Comparison of ENCODE assay signal across 8 mouse cellular contexts in genomic region chr7:101323141-101323594, GRCm38 (mm10). TPM values are rescaled to one million over a fixed set of nuclear protein-coding genes. Genes with fewer than 3 reads are reported as not detected.
DNase-seq lines count a peak whose midpoint lies in the region; ATAC-seq and TF ChIP-seq lines count a peak whose summit lies in the region.

No protein-coding gene starts in this region.

- no peaks in the 10 kb centered on the region for H3K79me2 ChIP-seq in heart, adult 2 months (replicated peaks; ENCODE audit: control insufficient read depth, insufficient read depth, low read length)
- H3K79me2 ChIP-seq in liver, adult 2 months (ENCODE audit: control insufficient read depth, insufficient read depth, low read length): peaks cover 23% of the 10 kb centered on the region; the same call in 1 of the 2 replicates

- 57% methylated on average over 4 of the region's 4 CpGs for WGBS in heart, embryonic 13.5 days
- WGBS in heart, adult 2 months: 81% methylated on average over 4 of the region's 4 CpGs
- WGBS in liver, adult 2 months: 22% methylated on average over 4 of the region's 4 CpGs

- no peak overlapping the region for H3K27ac ChIP-seq in heart, embryonic 13.5 days (replicated peaks)
- H3K27ac ChIP-seq in heart, adult 2 months: no peak overlapping the region
- H3K27ac ChIP-seq in liver, adult 2 months (replicated peaks; ENCODE audit: insufficient read depth, low read depth, low read length): peak overlapping the region; percentile 100

- TF ChIP-seq EP300 in heart, adult 2 months (IDR thresholded peaks at IDR 0.05; ENCODE audit: insufficient read depth, low read depth, low read length): no peak

- peak overlapping the region; percentile 88 for H3K9ac ChIP-seq in heart, embryonic 13.5 days
- H3K9ac ChIP-seq in heart, adult 2 months (ENCODE audit: low read depth, low read length): no peak overlapping the region
- H3K9ac ChIP-seq in liver, adult 2 months (ENCODE audit: low read depth, low read length): peak overlapping the region; percentile 96

- TF ChIP-seq CTCF in heart, adult 2 months (IDR thresholded peaks at IDR 0.05): no peak
- peak; percentile 49 for TF ChIP-seq CTCF in liver, adult 2 months (IDR thresholded peaks at IDR 0.05; ENCODE audit: low read depth, low read length)

- H3K4me1 ChIP-seq in heart, embryonic 13.5 days: peaks cover 58% of the 10 kb centered on the region
- H3K4me1 ChIP-seq in heart, adult 2 months (ENCODE audit: control insufficient read depth, insufficient read depth, low read length): no peaks in the 10 kb centered on the region
- peaks cover 31% of the 10 kb centered on the region for H3K4me1 ChIP-seq in liver, adult 2 months (ENCODE audit: control insufficient read depth, insufficient read depth, low read length)

- H3K9me3 ChIP-seq in heart, embryonic 13.5 days: no peaks in the 10 kb centered on the region

- no peaks in the 10 kb centered on the region for H3K36me3 ChIP-seq in heart, embryonic 13.5 days
- H3K36me3 ChIP-seq in heart, adult 2 months (ENCODE audit: control insufficient read depth, insufficient read depth, low read length): no peaks in the 10 kb centered on the region
- H3K36me3 ChIP-seq in liver, adult 2 months (ENCODE audit: control insufficient read depth, insufficient read depth, low read length): peaks cover 20% of the 10 kb centered on the region

- intact Hi-C loops in heart, adult 2 months (cut with DNase I): no loop called here

- peak overlapping the region; percentile 96 for H3K4me2 ChIP-seq in heart, embryonic 13.5 days

- DNase-seq in heart, adult 2 months: no peak
- peak; percentile 40 for DNase-seq in urinary bladder, postnatal 14 days (ENCODE audit: low spot score)
- no peak for DNase-seq in urinary bladder, adult 2 months (ENCODE audit: low spot score)
- DNase-seq in liver, adult 2 months (ENCODE audit: extremely low read depth, low read depth, low spot score): peak; percentile 98
- no peak for DNase-seq in layer of hippocampus, postnatal 36 days
- DNase-seq in retina, embryonic 14.5 days (ENCODE audit: low spot score): no peak
- no peak for DNase-seq in gastrocnemius, adult 18-20 months (ENCODE audit: low spot score)

- peaks cover 49% of the 10 kb centered on the region for H3K27me3 ChIP-seq in heart, embryonic 13.5 days (replicated peaks)
- H3K27me3 ChIP-seq in heart, adult 2 months (ENCODE audit: control insufficient read depth, insufficient read depth, low read length): no peaks in the 10 kb centered on the region
- H3K27me3 ChIP-seq in liver, adult 2 months (ENCODE audit: control insufficient read depth, insufficient read depth, low read length): no peaks in the 10 kb centered on the region

- TF ChIP-seq POLR2A in heart, adult 2 months (IDR thresholded peaks at IDR 0.05; ENCODE audit: insufficient read depth, low read depth, low read length): no peak
- peak; percentile 66; the same call in 1 of the 2 replicates for TF ChIP-seq POLR2A in liver, adult 2 months (IDR thresholded peaks at IDR 0.05; ENCODE audit: extremely low read depth, insufficient read depth, low read length)

- ATAC-seq in heart, embryonic 13.5 days (ENCODE audit: extremely low read depth, insufficient number of reproducible peaks, low FRiP score, low TSS enrichment): no peak

- H3K4me3 ChIP-seq in heart, embryonic 13.5 days: peak overlapping the region; percentile 81
- no peak overlapping the region for H3K4me3 ChIP-seq in heart, adult 2 months
- H3K4me3 ChIP-seq in liver, adult 2 months (ENCODE audit: insufficient read depth, low read depth, low read length): peak overlapping the region; percentile 73

RNA-seq across cellular contexts. Expression of gene Stard10, which starts 6.3 kb away (rescaled TPM):
- polyA plus RNA-seq in heart, embryonic 13.5 days (2015; fragmentation: Nextera tagmentation; extraction: Ambion mirVana): 32.9 and 35.4 TPM in 2 replicates
- 10 to 100 TPM; 53.1 to 62.2 TPM for total RNA-seq in heart, adult 2 months (2021)
- polyA plus RNA-seq in heart, adult 2 months (2012; rRNA removed): 113 and 141 TPM in 2 replicates
- polyA plus RNA-seq in urinary bladder, adult 2 months (2012; rRNA removed): 54.2 and 72.7 TPM in 2 replicates
- 779 and 846 TPM in 2 replicates for total RNA-seq in liver, adult 2 months (2014; rRNA removed)
- polyA plus RNA-seq in liver, adult 2 months (2012; rRNA removed): 1,131 and 1,407 TPM in 2 replicates
- 10 to 100 TPM; 22.7 to 23.3 TPM for total RNA-seq in layer of hippocampus, postnatal 36 days (2021)
- 10 to 100 TPM; 40.4 to 41.1 TPM for total RNA-seq in gastrocnemius, adult 18-20 months (2021)

RNA-seq across cellular contexts. Expression of gene Atg16l2, which starts 21.1 kb away (rescaled TPM):
- 23.0 and 28.0 TPM in 2 replicates for polyA plus RNA-seq in heart, embryonic 13.5 days (2015; fragmentation: Nextera tagmentation; extraction: Ambion mirVana)
- total RNA-seq in heart, adult 2 months (2021): 1 to 10 TPM; 7.8 to 8.9 TPM
- 22.8 and 27.1 TPM in 2 replicates for polyA plus RNA-seq in heart, adult 2 months (2012; rRNA removed)
- 24.2 and 31.9 TPM in 2 replicates for polyA plus RNA-seq in urinary bladder, adult 2 months (2012; rRNA removed)
- total RNA-seq in liver, adult 2 months (2014; rRNA removed): 8.7 and 9.1 TPM in 2 replicates
- 8.2 and 13.8 TPM in 2 replicates for polyA plus RNA-seq in liver, adult 2 months (2012; rRNA removed)
- total RNA-seq in layer of hippocampus, postnatal 36 days (2021): 10 to 100 TPM; 42.1 to 42.7 TPM
- 1 to 10 TPM; 6.5 to 8.9 TPM for total RNA-seq in gastrocnemius, adult 18-20 months (2021)

RNA-seq across cellular contexts. Expression of gene Arap1, which starts 24.7 kb away (rescaled TPM):
- polyA plus RNA-seq in heart, embryonic 13.5 days (2015; fragmentation: Nextera tagmentation; extraction: Ambion mirVana): 25.6 and 26.3 TPM in 2 replicates
- total RNA-seq in heart, adult 2 months (2021): 10 to 100 TPM; 30.1 to 32.6 TPM
- 55.9 and 68.5 TPM in 2 replicates for polyA plus RNA-seq in heart, adult 2 months (2012; rRNA removed)
- polyA plus RNA-seq in urinary bladder, adult 2 months (2012; rRNA removed): 110 and 127 TPM in 2 replicates
- total RNA-seq in liver, adult 2 months (2014; rRNA removed): 43.8 and 51.0 TPM in 2 replicates
- polyA plus RNA-seq in liver, adult 2 months (2012; rRNA removed): 88.2 and 89.2 TPM in 2 replicates
- 10 to 100 TPM; 20.1 to 20.8 TPM for total RNA-seq in layer of hippocampus, postnatal 36 days (2021)
- total RNA-seq in gastrocnemius, adult 18-20 months (2021): 10 to 100 TPM; 18.6 to 21.4 TPM

Comparison
In these comparisons a context has a peak if more than half of its experiments do, and no peak if none do; other contexts are left out.
1. DNase-seq: peak in urinary bladder, postnatal 14 days (single experiment) and liver, adult 2 months (single experiment); none in heart, adult 2 months (0 of 2), urinary bladder, adult 2 months (single experiment), layer of hippocampus, postnatal 36 days (0 of 2), retina, embryonic 14.5 days (single experiment) and gastrocnemius, adult 18-20 months (single experiment).
2. RNA of gene Stard10, which starts 6.3 kb away (total RNA-seq): 779 to 846 TPM in liver, adult 2 months; 53.1 to 62.2 TPM in heart, adult 2 months, 40.4 to 41.1 TPM in gastrocnemius, adult 18-20 months and 22.7 to 23.3 TPM in layer of hippocampus, postnatal 36 days; every median in the first group is over 10 times any median in the second.